Mouse (Mus musculus) ES-E14 (cell line): ENCODE measurements around the gene Gm28308. TPM values are rescaled to one million over a fixed set of nuclear protein-coding genes. Genes with fewer than 3 reads are reported as not detected.
A peak's percentile ranks its signal among the peaks of the same experiment; 100 is the strongest.

Source experiments
- DNase-seq: peaks from one replicate; pipeline ENCODE4 v3.0.0-alpha.2; 2013; ENCODE audit warnings: low read depth, low spot score
- H3K27ac ChIP-seq: 2 replicates; pipeline ENCODE4 v1.5.1; 2012; ENCODE audit warnings: low read depth, mild to moderate bottlenecking, low read length, moderate library complexity, mixed read lengths; ENCODE audit not compliant: poor library complexity, insufficient read depth, severe bottlenecking
- H3K36me3 ChIP-seq: 2 replicates; pipeline ENCODE4 v1.6.1; 2012; ENCODE audit warnings: mild to moderate bottlenecking, low read length, moderate library complexity, mixed read lengths; ENCODE audit not compliant: control insufficient read depth, poor library complexity, insufficient read depth, severe bottlenecking
- H3K4me1 ChIP-seq, 2 experiments: fragments of 150-350 bp in 1 of 2; sonication (generic) in 1 of 2; 2 replicates each; pipeline ENCODE4 v1.6.1; 2012; ENCODE audit warnings: low read length in 2 of 2, mild to moderate bottlenecking in 1 of 2, mixed read lengths in 1 of 2; ENCODE audit not compliant: control insufficient read depth in 2 of 2, insufficient read depth in 2 of 2, poor library complexity in 1 of 2
- H3K4me3 ChIP-seq, 2 experiments: fragments of 150-350 bp in 1 of 2; sonication (generic) in 1 of 2; 2 replicates each; pipeline ENCODE4 v1.5.1; 2012; ENCODE audit warnings: low read length in 2 of 2, low read depth in 1 of 2, mild to moderate bottlenecking in 1 of 2, mixed read lengths in 1 of 2; ENCODE audit not compliant: insufficient read depth in 1 of 2, poor library complexity in 1 of 2, severe bottlenecking in 1 of 2
- H3K9ac ChIP-seq: 2 replicates; pipeline ENCODE4 v1.6.1; 2012; ENCODE audit warnings: low read depth, mild to moderate bottlenecking, low read length, mixed read lengths; ENCODE audit not compliant: poor library complexity, insufficient read depth, severe bottlenecking
- H3K9me3 ChIP-seq: fragments of 150-350 bp; sonication (generic); 2 replicates; pipeline ENCODE4 v1.6.1; 2012; ENCODE audit warnings: low read depth, mild to moderate bottlenecking, low read length; ENCODE audit not compliant: control insufficient read depth, insufficient read depth
- CHD2 ChIP-seq: IDR thresholded peaks from 2 replicates; pipeline ENCODE4 v1.6.1; 2014; ENCODE audit warnings: mild to moderate bottlenecking, low read depth, low read length, inconsistent platforms
- HCFC1 ChIP-seq: IDR thresholded peaks from 2 replicates; pipeline ENCODE4 v1.6.1; 2012; ENCODE audit warnings: low read length, inconsistent platforms, borderline replicate concordance; ENCODE audit not compliant: insufficient read depth
- MAFK ChIP-seq: IDR thresholded peaks from 2 replicates; pipeline ENCODE4 v1.6.1; 2014; ENCODE audit warnings: mild to moderate bottlenecking, low read depth, low read length, inconsistent platforms; ENCODE audit not compliant: insufficient read depth
- ZC3H11A ChIP-seq: IDR thresholded peaks from 2 replicates; pipeline ENCODE4 v1.6.1; 2012; ENCODE audit warnings: low read depth, mild to moderate bottlenecking, inconsistent platforms, low read length, borderline replicate concordance
- ZNF384 ChIP-seq: IDR thresholded peaks from 2 replicates; pipeline ENCODE4 v1.6.1; 2012; ENCODE audit warnings: low read depth, low read length, inconsistent platforms
- in situ Hi-C, 2 experiments: fragments of 600-800 bp; cut with MboI; formaldehyde crosslinking; loops; one replicate each; pipeline ENCODE4 v1.15.1; 2025; ENCODE audit warnings: low sequenced_read_pairs in 2 of 2, inconsistent platforms in 1 of 2; ENCODE audit not compliant: unreplicated experiment in 2 of 2
- total RNA-seq: library from RNA; depleted of rRNA; stranded (reverse); fragments of 300-350 nt; gene quantifications from 2 replicates; pipeline ENCODE4 v1.2.3, GENCODE M21; 2012

The Gm28308 gene
- total RNA-seq, 1 experiment, result 0.31 TPM

GRCm38 (mm10) chr6:52234428-52235140 lies 21.4 kb upstream of the Gm28308 start:
- Histone ChIP-seq H3K9me3 (no peaks in the 10 kb centered on the region), H3K4me3 (peak overlapping the region; percentile 6 to 28; a peak in 3 of 4 replicates), H3K36me3 (no peaks in the 10 kb centered on the region), H3K4me1 (peaks cover 0 to 3% of the 10 kb centered on the region in 2 experiments; a peak in 1 of 4 replicates), H3K27ac (no peak overlapping the region), H3K9ac (no peak overlapping the region)
- no peak for DNase-seq
- in situ Hi-C loops, result no loop called here
- no peak for TF ChIP-seq CHD2
- no peak for TF ChIP-seq ZC3H11A
- TF ChIP-seq MAFK, result no peak
- TF ChIP-seq ZNF384, result no peak

GRCm38 (mm10) chr6:52233546-52234427 lies 20.6 kb upstream of the Gm28308 start:
- in situ Hi-C loops, result no loop called here
- Histone ChIP-seq H3K9ac (no peak overlapping the region), H3K27ac (no peak overlapping the region), H3K36me3 (no peaks in the 10 kb centered on the region), H3K4me3 (peak overlapping the region; percentile 6 to 28; a peak in 2 of 4 replicates), H3K9me3 (no peaks in the 10 kb centered on the region), H3K4me1 (peaks cover 0 to 5% of the 10 kb centered on the region in 2 experiments; a peak in 1 of 4 replicates)
- TF ChIP-seq ZNF384 (no peak), ZC3H11A (no peak), HCFC1 (no peak), CHD2 (no peak), MAFK (no peak)
- no peak for DNase-seq

- H3K36me3 ChIP-seq, result no peaks in the 10 kb centered on the region
- no peak for DNase-seq
- no peaks in the 10 kb centered on the region for H3K9me3 ChIP-seq
- H3K4me1 ChIP-seq, result peaks cover 0 to 5% of the 10 kb centered on the region in 2 experiments; a peak in 1 of 4 replicates
- in situ Hi-C loops, result no loop called here
- H3K4me3 ChIP-seq, result no peak overlapping the region
- H3K9ac ChIP-seq, result no peak overlapping the region
- TF ChIP-seq HCFC1, result no peak
- H3K27ac ChIP-seq, result no peak overlapping the region
These were observed 19.9 kb upstream of the Gm28308 start for GRCm38 (mm10) chr6:52232984-52233545.

GRCm38 (mm10) chr6:52232568-52232965 lies 19.4 kb upstream of the Gm28308 start:
- in situ Hi-C loops, result no loop called here
- H3K9ac ChIP-seq, result no peak overlapping the region

More at GRCm38 (mm10) chr6:52232568-52232965, 19.4 kb upstream of the Gm28308 start:
- TF ChIP-seq CHD2 (no peak), MAFK (no peak), ZNF384 (no peak), HCFC1 (no peak), ZC3H11A (no peak)
- Histone ChIP-seq H3K4me1 (peaks cover 0 to 5% of the 10 kb centered on the region in 2 experiments; a peak in 1 of 4 replicates), H3K4me3 (no peak overlapping the region), H3K36me3 (no peaks in the 10 kb centered on the region), H3K9me3 (no peaks in the 10 kb centered on the region), H3K27ac (no peak overlapping the region)
- no peak for DNase-seq
